Mouse (Mus musculus) adrenal gland, postnatal 0 days (tissue): Measurements from ENCODE around the gene Pkm. TPM values are rescaled to one million over a fixed set of nuclear protein-coding genes. Genes with fewer than 3 reads are reported as not detected.

Experiments used
- polyA plus RNA-seq: library from polyadenylated mRNA; unstranded; fragments of >200 nt; fragmentation: Nextera tagmentation; extraction: Ambion mirVana; gene quantifications from 2 replicates; pipeline ENCODE4 v1.2.1, GENCODE M21; 2015

Gene Pkm
- polyA plus RNA-seq: 359 and 553 TPM in 2 replicates

DNA sequence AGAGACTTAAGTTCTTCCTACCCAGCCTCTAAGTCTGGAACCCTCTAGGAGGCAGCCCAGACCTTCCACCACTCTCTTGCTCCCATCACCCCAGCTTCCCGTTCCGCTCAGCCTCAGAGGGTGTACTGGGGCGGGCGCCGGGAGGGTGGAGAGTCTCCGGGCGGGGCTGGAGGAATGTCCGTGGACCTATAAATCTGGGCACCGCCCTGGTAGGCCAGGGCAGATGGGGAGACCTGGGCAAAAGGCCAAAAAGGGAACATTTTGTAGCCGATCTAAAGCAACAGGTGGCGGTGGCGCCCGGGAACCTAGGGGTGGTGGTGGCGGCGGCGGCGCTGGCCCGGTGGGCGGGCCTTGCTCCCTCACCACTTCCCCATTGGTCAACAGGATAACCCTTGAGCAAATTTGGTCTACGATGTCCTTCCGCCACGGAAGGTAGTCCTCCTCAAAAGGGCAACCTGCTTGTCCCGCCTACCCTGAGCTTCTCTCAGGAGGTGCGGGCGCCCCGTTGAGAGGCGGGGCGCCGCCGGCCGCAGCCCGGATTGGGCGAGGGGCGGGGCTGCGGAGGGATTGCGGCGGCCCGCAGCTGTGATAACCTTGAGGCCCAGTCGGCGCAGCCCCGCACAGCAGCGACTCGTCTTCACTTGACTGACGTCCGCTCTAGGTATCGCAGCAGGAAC, at the start of gene Pkm:
Gene Pkm, plus strand, starts transcription at position 411 of the 677 bp plus-strand sequence.

GRCm38 (mm10) chr9:59616622-59617306, 39.4 kb upstream of the Pkm start, which contains the start of gene Parp6:
Gene Parp6 (plus strand): TSS chr9:59617284.

GRCm38 (mm10) chr9:59679678-59680533, 23.7 kb downstream of the Pkm start, which contains the start of gene Gramd2:
Gene Gramd2 (plus strand): TSS chr9:59680144.

Other genes with a start within 250 kb of the Pkm start
- 9.0 and 12.4 TPM in 2 replicates for gene Arih1, start 169.8 kb upstream of the Pkm start, polyA plus RNA-seq
- gene Hexa, start 116.8 kb upstream of the Pkm start, polyA plus RNA-seq: 93.0 and 107 TPM in 2 replicates
- gene Tmem202, start 116.5 kb upstream of the Pkm start, polyA plus RNA-seq: 2.8 and 4.2 TPM in 2 replicates
- gene Celf6, start 78.5 kb upstream of the Pkm start, polyA plus RNA-seq: 9.9 and 27.3 TPM in 2 replicates
- 22.7 and 31.8 TPM in 2 replicates for gene Parp6, start 39.1 kb upstream of the Pkm start, polyA plus RNA-seq
- 0.28 and 0.36 TPM in 2 replicates for gene Gramd2, start 23.8 kb downstream of the Pkm start, polyA plus RNA-seq
- 6.7 and 7.6 TPM in 2 replicates for gene Senp8, start 94.3 kb downstream of the Pkm start, polyA plus RNA-seq
- gene Myo9a, start 94.5 kb downstream of the Pkm start, polyA plus RNA-seq: 6.0 and 6.6 TPM in 2 replicates